8 mouse cellular contexts compared by ENCODE assay signal in the genomic region with DNA sequence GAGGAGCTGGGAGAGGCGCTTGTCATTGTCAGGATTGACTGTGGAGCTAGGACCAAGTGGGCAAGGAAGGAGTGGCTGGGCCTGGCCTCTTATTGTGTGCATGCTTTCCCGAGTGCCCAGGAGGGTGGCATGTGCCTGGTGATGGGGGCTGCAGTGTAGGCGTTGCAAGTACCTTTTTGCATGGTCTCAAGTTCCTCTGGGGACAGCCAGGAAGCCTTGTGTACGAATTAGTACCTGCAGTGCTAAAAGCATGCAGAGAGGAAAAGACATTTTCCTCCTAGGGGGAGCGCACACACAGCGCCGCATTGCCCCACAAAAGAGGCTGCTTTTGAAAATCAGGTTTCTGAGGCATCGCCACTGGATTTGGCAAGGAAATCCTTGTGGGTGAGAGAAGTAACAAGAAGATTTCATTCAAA. TPM values are rescaled to one million over a fixed set of nuclear protein-coding genes. Genes with fewer than 3 reads are reported as not detected.
DNase-seq lines count a peak whose midpoint lies in the region.

No protein-coding gene starts in this region.

- intact Hi-C loops in left cerebral cortex, postnatal 36 days (cut with DNase I) = loop anchor here (2.0 kb wide), 2 partner anchors 88 to 112 kb away; no protein-coding TSS in a partner anchor

- DNase-seq in adrenal gland, adult 2 months = peak; percentile 8
- DNase-seq in adrenal gland, postnatal 4 days (ENCODE audit: low spot score in 2 of 2) = no peak
- peak; percentile 49 for DNase-seq in right cerebral cortex, adult 18-20 months
- DNase-seq in right cerebral cortex, postnatal 14 days = no peak
- DNase-seq in left cerebral cortex, postnatal 36 days (ENCODE audit: low spot score in 2 of 2) = peak; percentile 61 to 68
- peak; percentile 60 for DNase-seq in right cerebral cortex, postnatal 25 days
- DNase-seq in cerebellum, postnatal 25 days = no peak
- no peak for DNase-seq in gastrocnemius, postnatal 10 days

RNA-seq across cellular contexts. Expression of gene Dclk1, which starts 0.9 kb away (rescaled TPM):
- 1 to 10 TPM; 2.6 to 6.3 TPM for total RNA-seq in adrenal gland, adult 2 months (2021)
- polyA plus RNA-seq in adrenal gland, adult 2 months (2012; rRNA removed) = 0.26 and 0.52 TPM in 2 replicates
- total RNA-seq in adrenal gland, postnatal 4 days (2021) = 10 to 100 TPM; 23.0 to 25.0 TPM
- 100 to 1,000 TPM; 877 to 948 TPM for total RNA-seq in left cerebral cortex, postnatal 36 days (2021)
- total RNA-seq in gastrocnemius, postnatal 10 days (2021) = 10 to 100 TPM; 20.5 to 29.9 TPM

Comparison
In these comparisons a context has a peak if more than half of its experiments do, and no peak if none do; other contexts are left out.
1. DNase-seq: peak in adrenal gland, adult 2 months (single experiment), right cerebral cortex, adult 18-20 months (single experiment), left cerebral cortex, postnatal 36 days (2 of 2) and right cerebral cortex, postnatal 25 days (single experiment); none in adrenal gland, postnatal 4 days (0 of 2), right cerebral cortex, postnatal 14 days (single experiment), cerebellum, postnatal 25 days (0 of 2) and gastrocnemius, postnatal 10 days (single experiment).
2. RNA of gene Dclk1, which starts 0.9 kb away (total RNA-seq): 877 to 948 TPM in left cerebral cortex, postnatal 36 days; 20.5 to 29.9 TPM in gastrocnemius, postnatal 10 days, 23.0 to 25.0 TPM in adrenal gland, postnatal 4 days and 2.6 to 6.3 TPM in adrenal gland, adult 2 months; every median in the first group is over 10 times any median in the second.